Mouse (Mus musculus): Measurements from ENCODE around the gene Fam222a. TPM values are rescaled to one million over a fixed set of nuclear protein-coding genes. Genes with fewer than 3 reads are reported as not detected.

The Fam222a gene
- polyA plus RNA-seq, 1 experiment from 2014 or later, result 1.6 TPM

- Histone ChIP-seq H3K36me3 (ENCODE audit: control insufficient read depth, insufficient read depth, low read length) (no peaks in the 10 kb centered on the region), H3K9me3 (replicated peaks; ENCODE audit: control insufficient read depth, low read length) (no peaks in the 10 kb centered on the region), H3K9ac (ENCODE audit: low read length) (no peak overlapping the region), H3K4me1 (ENCODE audit: control insufficient read depth, insufficient read depth, low read length) (peaks cover 37% of the 10 kb centered on the region), H3K4me3 (replicated peaks; ENCODE audit: low read length) (no peak overlapping the region), H3K27me3 (ENCODE audit: control insufficient read depth, insufficient read depth, low read length) (no peaks in the 10 kb centered on the region), H3K4me2 (ENCODE audit: low read depth, low read length) (no peak overlapping the region), H3K27ac (ENCODE audit: low read length) (no peak overlapping the region)
- WGBS, result 49% methylated on average over 14 of the region's 14 CpGs
- ATAC-seq (ENCODE audit: insufficient read depth, low FRiP score), result no peak; the same call in 1 of the 2 replicates
Measured at GRCm38 (mm10) chr5:114584293-114585104, 16.7 kb downstream of the Fam222a start.

- WGBS, result 8% methylated on average over 5 of the region's 5 CpGs
- Histone ChIP-seq H3K36me3 (ENCODE audit: control insufficient read depth, insufficient read depth, low read length) (no peaks in the 10 kb centered on the region), H3K9me3 (replicated peaks; ENCODE audit: control insufficient read depth, low read length) (no peaks in the 10 kb centered on the region), H3K4me3 (replicated peaks; ENCODE audit: low read length) (no peak overlapping the region), H3K4me1 (ENCODE audit: control insufficient read depth, insufficient read depth, low read length) (peaks cover 49% of the 10 kb centered on the region), H3K4me2 (ENCODE audit: low read depth, low read length) (no peak overlapping the region), H3K9ac (ENCODE audit: low read length) (0 out of 2 replicates have a peak overlapping the region, but pooled peaks have one; percentile 0), H3K27ac (ENCODE audit: low read length) (peak overlapping the region; percentile 40), H3K27me3 (ENCODE audit: control insufficient read depth, insufficient read depth, low read length) (no peaks in the 10 kb centered on the region)
- no peak for ATAC-seq (ENCODE audit: insufficient read depth, low FRiP score)
Measured at GRCm38 (mm10) chr5:114585682-114586081, 17.9 kb downstream of the Fam222a start.

GRCm38 (mm10) chr5:114587908-114588307, 20.1 kb downstream of the Fam222a start:
- Histone ChIP-seq H3K4me2 (ENCODE audit: low read depth, low read length) (no peak overlapping the region), H3K27me3 (ENCODE audit: control insufficient read depth, insufficient read depth, low read length) (no peaks in the 10 kb centered on the region), H3K4me1 (ENCODE audit: control insufficient read depth, insufficient read depth, low read length) (peaks cover 68% of the 10 kb centered on the region), H3K27ac (ENCODE audit: low read length) (no peak overlapping the region), H3K9ac (ENCODE audit: low read length) (no peak overlapping the region), H3K9me3 (replicated peaks; ENCODE audit: control insufficient read depth, low read length) (no peaks in the 10 kb centered on the region), H3K4me3 (replicated peaks; ENCODE audit: low read length) (no peak overlapping the region), H3K36me3 (ENCODE audit: control insufficient read depth, insufficient read depth, low read length) (no peaks in the 10 kb centered on the region)
- WGBS, result 41% methylated on average over 9 of the region's 9 CpGs
- ATAC-seq (ENCODE audit: insufficient read depth, low FRiP score), result no peak

GRCm38 (mm10) chr5:114588416-114588815, 20.6 kb downstream of the Fam222a start:
- Histone ChIP-seq H3K9me3 (replicated peaks; ENCODE audit: control insufficient read depth, low read length) (no peaks in the 10 kb centered on the region), H3K4me3 (replicated peaks; ENCODE audit: low read length) (no peak overlapping the region), H3K36me3 (ENCODE audit: control insufficient read depth, insufficient read depth, low read length) (no peaks in the 10 kb centered on the region), H3K27me3 (ENCODE audit: control insufficient read depth, insufficient read depth, low read length) (no peaks in the 10 kb centered on the region), H3K27ac (ENCODE audit: low read length) (no peak overlapping the region), H3K4me2 (ENCODE audit: low read depth, low read length) (no peak overlapping the region), H3K4me1 (ENCODE audit: control insufficient read depth, insufficient read depth, low read length) (peaks cover 72% of the 10 kb centered on the region), H3K9ac (ENCODE audit: low read length) (no peak overlapping the region)
- 52% methylated on average over 10 of the region's 10 CpGs for WGBS
- ATAC-seq (ENCODE audit: insufficient read depth, low FRiP score), result no peak

- no peaks in the 10 kb centered on the region for H3K9me3 ChIP-seq (replicated peaks; ENCODE audit: control insufficient read depth, low read length)
- H3K9ac ChIP-seq (ENCODE audit: low read length), result no peak overlapping the region
- no peak for ATAC-seq (ENCODE audit: insufficient read depth, low FRiP score)
- peaks cover 72% of the 10 kb centered on the region for H3K4me1 ChIP-seq (ENCODE audit: control insufficient read depth, insufficient read depth, low read length)
- H3K27ac ChIP-seq (ENCODE audit: low read length), result no peak overlapping the region
- 49% methylated on average over 6 of the region's 6 CpGs for WGBS
- H3K4me3 ChIP-seq (replicated peaks; ENCODE audit: low read length), result no peak overlapping the region
- H3K36me3 ChIP-seq (ENCODE audit: control insufficient read depth, insufficient read depth, low read length), result no peaks in the 10 kb centered on the region
- H3K27me3 ChIP-seq (ENCODE audit: control insufficient read depth, insufficient read depth, low read length), result no peaks in the 10 kb centered on the region
- no peak overlapping the region for H3K4me2 ChIP-seq (ENCODE audit: low read depth, low read length)
Measured at GRCm38 (mm10) chr5:114589026-114589425, 21.2 kb downstream of the Fam222a start.

- no peaks in the 10 kb centered on the region for H3K27me3 ChIP-seq (ENCODE audit: control insufficient read depth, insufficient read depth, low read length)
- H3K4me1 ChIP-seq (ENCODE audit: control insufficient read depth, insufficient read depth, low read length), result peaks cover 72% of the 10 kb centered on the region
- no peak overlapping the region for H3K4me3 ChIP-seq (replicated peaks; ENCODE audit: low read length)
- H3K27ac ChIP-seq (ENCODE audit: low read length), result no peak overlapping the region
- no peak overlapping the region for H3K9ac ChIP-seq (ENCODE audit: low read length)
- ATAC-seq (ENCODE audit: insufficient read depth, low FRiP score), result no peak
- H3K4me2 ChIP-seq (ENCODE audit: low read depth, low read length), result no peak overlapping the region
- WGBS, result 57% methylated on average over 2 of the region's 2 CpGs
- H3K36me3 ChIP-seq (ENCODE audit: control insufficient read depth, insufficient read depth, low read length), result no peaks in the 10 kb centered on the region
- no peaks in the 10 kb centered on the region for H3K9me3 ChIP-seq (replicated peaks; ENCODE audit: control insufficient read depth, low read length)
Measured at GRCm38 (mm10) chr5:114589454-114589853, 21.6 kb downstream of the Fam222a start.

- Histone ChIP-seq H3K27ac (ENCODE audit: low read length) (peak overlapping the region; percentile 21; the same call in 1 of the 2 replicates), H3K27me3 (ENCODE audit: control insufficient read depth, insufficient read depth, low read length) (no peaks in the 10 kb centered on the region), H3K4me3 (replicated peaks; ENCODE audit: low read length) (no peak overlapping the region), H3K9me3 (replicated peaks; ENCODE audit: control insufficient read depth, low read length) (no peaks in the 10 kb centered on the region), H3K9ac (ENCODE audit: low read length) (no peak overlapping the region; the same call in 1 of the 2 replicates), H3K36me3 (ENCODE audit: control insufficient read depth, insufficient read depth, low read length) (no peaks in the 10 kb centered on the region), H3K4me1 (ENCODE audit: control insufficient read depth, insufficient read depth, low read length) (peaks cover 71% of the 10 kb centered on the region), H3K4me2 (ENCODE audit: low read depth, low read length) (no peak overlapping the region)
- WGBS, result 72% methylated on average over 17 of the region's 17 CpGs
- ATAC-seq (ENCODE audit: insufficient read depth, low FRiP score), result no peak
Measured at GRCm38 (mm10) chr5:114590043-114590913, 22.5 kb downstream of the Fam222a start.

GRCm38 (mm10) chr5:114591151-114591561, 23.3 kb downstream of the Fam222a start:
- peaks cover 64% of the 10 kb centered on the region for H3K4me1 ChIP-seq (ENCODE audit: control insufficient read depth, insufficient read depth, low read length)
- no peak overlapping the region for H3K4me2 ChIP-seq (ENCODE audit: low read depth, low read length)
- no peak overlapping the region for H3K9ac ChIP-seq (ENCODE audit: low read length)

More at GRCm38 (mm10) chr5:114591151-114591561, 23.3 kb downstream of the Fam222a start:
- WGBS, result 26% methylated on average over 15 of the region's 15 CpGs
- peak overlapping the region; percentile 21; the same call in 1 of the 2 replicates for H3K27ac ChIP-seq (ENCODE audit: low read length)
- ATAC-seq (ENCODE audit: insufficient read depth, low FRiP score), result no peak
- no peaks in the 10 kb centered on the region for H3K36me3 ChIP-seq (ENCODE audit: control insufficient read depth, insufficient read depth, low read length)
- no peaks in the 10 kb centered on the region for H3K27me3 ChIP-seq (ENCODE audit: control insufficient read depth, insufficient read depth, low read length)
- no peak overlapping the region for H3K4me3 ChIP-seq (replicated peaks; ENCODE audit: low read length)
- H3K9me3 ChIP-seq (replicated peaks; ENCODE audit: control insufficient read depth, low read length), result no peaks in the 10 kb centered on the region
